Mouse (Mus musculus) megakaryocyte, embryonic 14.5 days (primary cell): ENCODE data around the gene Agap3. TPM values are rescaled to one million over a fixed set of nuclear protein-coding genes. Genes with fewer than 3 reads are reported as not detected.

Experiments
- H3K27me3 ChIP-seq: replicated peaks from 2 replicates; pipeline ENCODE3; 2012; ENCODE audit warnings: inconsistent platforms
- H3K36me3 ChIP-seq: replicated peaks from 2 replicates; pipeline ENCODE3; 2012; ENCODE audit warnings: low read length, inconsistent platforms, mixed read lengths
- H3K4me1 ChIP-seq: 2 replicates; pipeline ENCODE4 v1.6.1; 2012; ENCODE audit warnings: inconsistent platforms
- H3K4me3 ChIP-seq: replicated peaks from 2 replicates; pipeline ENCODE3; 2012; ENCODE audit warnings: moderate library complexity, mild to moderate bottlenecking, inconsistent platforms
- H3K9me3 ChIP-seq: 2 replicates; pipeline ENCODE4 v1.6.1; 2012; ENCODE audit warnings: inconsistent platforms
- FLI1 ChIP-seq: IDR thresholded peaks from 2 replicates; pipeline ENCODE4 v1.6.1; 2012; ENCODE audit warnings: low read length, inconsistent platforms, mixed read lengths
- GATA1 ChIP-seq: IDR thresholded peaks from 3 replicates; pipeline ENCODE4 v1.6.1; 2012; ENCODE audit warnings: mixed read lengths, low read length, inconsistent platforms, borderline replicate concordance
- polyA plus RNA-seq: library from polyadenylated mRNA; stranded (reverse); fragments of >175 nt; gene quantifications from 2 replicates; pipeline ENCODE4 v1.2.3, GENCODE M21; 2012; ENCODE audit warnings: low replicate concordance; ENCODE audit not compliant: insufficient read depth

Gene Agap3
- polyA plus RNA-seq, 1 experiment: 117 TPM

- Histone ChIP-seq H3K36me3 (peaks cover 62% of the 10 kb centered on the region), H3K27me3 (no peaks in the 10 kb centered on the region), H3K9me3 (no peaks in the 10 kb centered on the region), H3K4me3 (no peak overlapping the region), H3K4me1 (peaks cover 44% of the 10 kb centered on the region)
- no peak for TF ChIP-seq FLI1
- TF ChIP-seq GATA1: no peak
These were observed 23.4 kb upstream of the Agap3 start for GRCm38 (mm10) chr5:24428596-24428995.

- peaks cover 99% of the 10 kb centered on the region for H3K36me3 ChIP-seq
These were observed 18.0 kb upstream of the Agap3 start for GRCm38 (mm10) chr5:24433993-24434392.

GRCm38 (mm10) chr5:24441187-24441586, 10.8 kb upstream of the Agap3 start:
- no peak for TF ChIP-seq GATA1
- no peak for TF ChIP-seq FLI1
- Histone ChIP-seq H3K36me3 (peaks cover 82% of the 10 kb centered on the region), H3K9me3 (no peaks in the 10 kb centered on the region), H3K27me3 (no peaks in the 10 kb centered on the region), H3K4me3 (no peak overlapping the region), H3K4me1 (peaks cover 30% of the 10 kb centered on the region)

More at GRCm38 (mm10) chr5:24433993-24434392, 18.0 kb upstream of the Agap3 start:
- Histone ChIP-seq H3K27me3 (no peaks in the 10 kb centered on the region), H3K4me3 (no peak overlapping the region), H3K9me3 (no peaks in the 10 kb centered on the region), H3K4me1 (no peaks in the 10 kb centered on the region)
- TF ChIP-seq GATA1: no peak
- no peak for TF ChIP-seq FLI1

GRCm38 (mm10) chr5:24442029-24442428, 9.9 kb upstream of the Agap3 start:
- Histone ChIP-seq H3K4me3 (no peak overlapping the region), H3K9me3 (no peaks in the 10 kb centered on the region), H3K36me3 (peaks cover 73% of the 10 kb centered on the region), H3K27me3 (no peaks in the 10 kb centered on the region), H3K4me1 (peaks cover 39% of the 10 kb centered on the region)
- TF ChIP-seq FLI1: no peak
- TF ChIP-seq GATA1: no peak

- Histone ChIP-seq H3K27me3 (no peaks in the 10 kb centered on the region), H3K4me1 (peaks cover 51% of the 10 kb centered on the region), H3K9me3 (no peaks in the 10 kb centered on the region), H3K4me3 (no peak overlapping the region), H3K36me3 (peaks cover 63% of the 10 kb centered on the region)
- no peak for TF ChIP-seq GATA1
- TF ChIP-seq FLI1: no peak
These were observed 8.8 kb upstream of the Agap3 start for GRCm38 (mm10) chr5:24443204-24443603.

- Histone ChIP-seq H3K27me3 (no peaks in the 10 kb centered on the region), H3K9me3 (no peaks in the 10 kb centered on the region), H3K4me3 (peak overlapping the region; percentile 95), H3K4me1 (peaks cover 51% of the 10 kb centered on the region), H3K36me3 (peaks cover 56% of the 10 kb centered on the region)
- no peak for TF ChIP-seq GATA1
- no peak for TF ChIP-seq FLI1
These were observed 8.1 kb upstream of the Agap3 start for GRCm38 (mm10) chr5:24443927-24444326.

- Histone ChIP-seq H3K36me3 (peaks cover 46% of the 10 kb centered on the region), H3K4me1 (peaks cover 51% of the 10 kb centered on the region)
- TF ChIP-seq FLI1: no peak
- no peak for TF ChIP-seq GATA1
These were observed 7.1 kb upstream of the Agap3 start, which contains the start of gene Fastk for GRCm38 (mm10) chr5:24444746-24445427. Fastk (minus strand) TSS chr5:24445287.

GRCm38 (mm10) chr5:24445428-24446080, 6.4 kb upstream of the Agap3 start:
- no peaks in the 10 kb centered on the region for H3K9me3 ChIP-seq
- TF ChIP-seq FLI1: no peak
- no peak for TF ChIP-seq GATA1
- no peaks in the 10 kb centered on the region for H3K27me3 ChIP-seq
- peaks cover 52% of the 10 kb centered on the region for H3K4me1 ChIP-seq
- H3K4me3 ChIP-seq: peak overlapping the region; percentile 95
- peaks cover 40% of the 10 kb centered on the region for H3K36me3 ChIP-seq

More at GRCm38 (mm10) chr5:24444746-24445427, 7.1 kb upstream of the Agap3 start, which contains the start of gene Fastk:
- H3K27me3 ChIP-seq: no peaks in the 10 kb centered on the region
- H3K9me3 ChIP-seq: no peaks in the 10 kb centered on the region
- peak within 1 kb of the TSS; percentile 95 for H3K4me3 ChIP-seq

- peaks cover 29% of the 10 kb centered on the region for H3K36me3 ChIP-seq
- no peaks in the 10 kb centered on the region for H3K9me3 ChIP-seq
- H3K27me3 ChIP-seq: no peaks in the 10 kb centered on the region
- H3K4me1 ChIP-seq: peaks cover 61% of the 10 kb centered on the region
- no peak for TF ChIP-seq GATA1
- no peak for TF ChIP-seq FLI1
- H3K4me3 ChIP-seq: peak overlapping the region; percentile 96
These were observed 5.3 kb upstream of the Agap3 start for GRCm38 (mm10) chr5:24446630-24447029.
